ENCODE assay signal across 9 mouse cellular contexts in the genomic region with DNA sequence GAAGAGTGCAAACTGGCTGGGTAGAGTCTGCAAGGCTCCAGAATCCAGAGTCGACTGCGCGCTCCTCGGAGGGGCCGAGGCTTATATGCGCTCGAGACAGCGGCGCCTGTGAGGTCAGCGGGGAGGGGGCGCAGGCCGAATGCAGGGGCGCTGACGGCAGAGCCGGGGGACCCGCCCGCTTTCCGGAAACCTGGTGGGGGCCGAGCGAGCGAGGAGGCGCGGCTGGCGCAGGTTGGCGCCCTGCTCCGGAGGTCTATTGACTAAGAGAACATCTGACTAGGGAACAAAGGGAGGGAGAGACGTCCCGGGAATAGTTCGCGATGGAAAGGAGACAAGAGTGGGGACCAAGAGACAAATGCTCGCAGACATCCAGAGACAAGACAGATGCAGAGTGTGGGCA. TPM values are rescaled to one million over a fixed set of nuclear protein-coding genes. Genes with fewer than 3 reads are reported as not detected.
A peak's percentile ranks its signal among the peaks of the same experiment; 100 is the strongest.
DNase-seq lines count a peak whose midpoint lies in the region; ATAC-seq and TF ChIP-seq lines count a peak whose summit lies in the region.
"Had no signal": no experiment of that assay in that cellular context is flagged by ENCODE, and none has a peak within 500 bp of the region (broad histone marks: within the 10 kb centered on the region; RNA-seq: fewer than 3 reads in every experiment).

Trh (minus strand) TSS at position 60 of the 400 bp plus-strand sequence.

- peaks cover 6% of the 10 kb centered on the region; the same call in 1 of the 2 replicates for H3K4me1 ChIP-seq in kidney, postnatal 0 days (replicated peaks; ENCODE audit: insufficient read depth, low read length)
- no peaks in the 10 kb centered on the region for H3K4me1 ChIP-seq in kidney, adult 2 months (ENCODE audit: control insufficient read depth, insufficient read depth, low read length)
- H3K4me1 ChIP-seq in embryonic facial prominence, embryonic 12.5 days: no peaks in the 10 kb centered on the region
- no peaks in the 10 kb centered on the region for H3K4me1 ChIP-seq in intestine, postnatal 0 days (replicated peaks; ENCODE audit: control insufficient read depth, insufficient read depth, low read length)
- H3K4me1 ChIP-seq in neural tube, embryonic 15.5 days: peaks cover 9% of the 10 kb centered on the region

- H3K27ac ChIP-seq in kidney, postnatal 0 days: no peak within 1 kb of the TSS
- H3K27ac ChIP-seq in kidney, adult 2 months (ENCODE audit: insufficient read depth, low read depth, low read length): no peak within 1 kb of the TSS
- H3K27ac ChIP-seq in embryonic facial prominence, embryonic 12.5 days: no peak within 1 kb of the TSS
- H3K27ac ChIP-seq in intestine, postnatal 0 days (ENCODE audit: low read depth, low read length): no peak within 1 kb of the TSS
- H3K27ac ChIP-seq in neural tube, embryonic 15.5 days (replicated peaks): no peak within 1 kb of the TSS

- TF ChIP-seq POLR2A in kidney, adult 2 months (IDR thresholded peaks at IDR 0.05; ENCODE audit: low read depth, low read length): no peak

- H3K36me3 ChIP-seq in kidney, postnatal 0 days (ENCODE audit: insufficient read depth, low read length): no peaks in the 10 kb centered on the region
- H3K36me3 ChIP-seq in kidney, adult 2 months (ENCODE audit: control insufficient read depth, insufficient read depth, low read length): no peaks in the 10 kb centered on the region
- no peaks in the 10 kb centered on the region for H3K36me3 ChIP-seq in embryonic facial prominence, embryonic 12.5 days
- no peaks in the 10 kb centered on the region for H3K36me3 ChIP-seq in intestine, postnatal 0 days (ENCODE audit: control insufficient read depth, insufficient read depth)
- H3K36me3 ChIP-seq in neural tube, embryonic 15.5 days: no peaks in the 10 kb centered on the region

- H3K9ac ChIP-seq in kidney, postnatal 0 days (ENCODE audit: low read depth, low read length): 0 out of 2 replicates have a peak within 1 kb of the TSS, but pooled peaks have one; percentile 27
- peak within 1 kb of the TSS; percentile 38 for H3K9ac ChIP-seq in embryonic facial prominence, embryonic 12.5 days
- no peak within 1 kb of the TSS for H3K9ac ChIP-seq in intestine, postnatal 0 days (ENCODE audit: low read depth, low read length)
- H3K9ac ChIP-seq in neural tube, embryonic 15.5 days (replicated peaks): peak within 1 kb of the TSS; percentile 36

- H3K4me2 ChIP-seq in kidney, postnatal 0 days (ENCODE audit: low read length): peak within 1 kb of the TSS; percentile 59
- peak within 1 kb of the TSS; percentile 63 for H3K4me2 ChIP-seq in embryonic facial prominence, embryonic 12.5 days (replicated peaks)
- H3K4me2 ChIP-seq in intestine, postnatal 0 days (replicated peaks; ENCODE audit: low read depth): peak within 1 kb of the TSS; percentile 37; the same call in 1 of the 2 replicates
- peak within 1 kb of the TSS; percentile 65 for H3K4me2 ChIP-seq in neural tube, embryonic 15.5 days

- WGBS in kidney, postnatal 0 days: under 1% methylated on average over 31 of the region's 31 CpGs
- WGBS in kidney, adult 2 months: 3% methylated on average over 31 of the region's 31 CpGs
- 1% methylated on average over 31 of the region's 31 CpGs for WGBS in embryonic facial prominence, embryonic 12.5 days
- 2% methylated on average over 31 of the region's 31 CpGs for WGBS in intestine, postnatal 0 days
- WGBS in neural tube, embryonic 15.5 days: 4% methylated on average over 31 of the region's 31 CpGs

- peaks cover 13% of the 10 kb centered on the region; the same call in 1 of the 2 replicates for H3K27me3 ChIP-seq in kidney, postnatal 0 days (ENCODE audit: insufficient read depth, low read length)
- no peaks in the 10 kb centered on the region for H3K27me3 ChIP-seq in kidney, adult 2 months (replicated peaks; ENCODE audit: control insufficient read depth, insufficient read depth, low read length)
- peaks cover 61% of the 10 kb centered on the region for H3K27me3 ChIP-seq in embryonic facial prominence, embryonic 12.5 days
- H3K27me3 ChIP-seq in intestine, postnatal 0 days (replicated peaks; ENCODE audit: control insufficient read depth, insufficient read depth, low read length): peaks cover 13% of the 10 kb centered on the region; the same call in 1 of the 2 replicates
- peaks cover 33% of the 10 kb centered on the region for H3K27me3 ChIP-seq in neural tube, embryonic 15.5 days (replicated peaks)

- H3K4me3 ChIP-seq in kidney, postnatal 0 days (replicated peaks; ENCODE audit: low read depth, low read length): peak within 1 kb of the TSS; percentile 24; the same call in 1 of the 2 replicates
- H3K4me3 ChIP-seq in kidney, adult 2 months (ENCODE audit: insufficient read depth, low read depth, low read length): no peak within 1 kb of the TSS
- peak within 1 kb of the TSS; percentile 36 for H3K4me3 ChIP-seq in embryonic facial prominence, embryonic 12.5 days
- no peak within 1 kb of the TSS for H3K4me3 ChIP-seq in intestine, postnatal 0 days (ENCODE audit: low read depth, low read length)
- peak within 1 kb of the TSS; percentile 40 for H3K4me3 ChIP-seq in neural tube, embryonic 15.5 days (replicated peaks)
- H3K4me3 ChIP-seq: myocyte had no signal

- no peak for DNase-seq in kidney, postnatal 0 days (ENCODE audit: low spot score)
- DNase-seq in kidney, adult 2 months: no peak
- DNase-seq in right cerebral cortex, postnatal 14 days: no peak
- DNase-seq in urinary bladder, adult 18-20 months (ENCODE audit: low spot score in 2 of 2): no peak
- no peak for DNase-seq in cerebellum, adult 11 months

- no peak for TF ChIP-seq CTCF in kidney, postnatal 0 days (IDR thresholded peaks at IDR 0.05; ENCODE audit: low read depth)
- no peak for TF ChIP-seq CTCF in kidney, adult 2 months (conservative IDR thresholded peaks at IDR 0.05; ENCODE audit: insufficient read depth, insufficient read length, low read depth, low read length)
- TF ChIP-seq CTCF in intestine, postnatal 0 days (IDR thresholded peaks at IDR 0.05; ENCODE audit: low read depth): no peak

- no peak for ATAC-seq in kidney, postnatal 0 days (replicated peaks; ENCODE audit: low FRiP score, low read depth)
- ATAC-seq in embryonic facial prominence, embryonic 12.5 days (ENCODE audit: insufficient number of reproducible peaks, insufficient read depth, low FRiP score, low TSS enrichment): no peak
- ATAC-seq in intestine, postnatal 0 days: no peak
- no peak for ATAC-seq in neural tube, embryonic 15.5 days (ENCODE audit: low FRiP score)

- H3K9me3 ChIP-seq in kidney, postnatal 0 days (replicated peaks; ENCODE audit: low read length): no peaks in the 10 kb centered on the region
- H3K9me3 ChIP-seq in embryonic facial prominence, embryonic 12.5 days: no peaks in the 10 kb centered on the region
- H3K9me3 ChIP-seq in intestine, postnatal 0 days (ENCODE audit: control insufficient read depth): no peaks in the 10 kb centered on the region
- H3K9me3 ChIP-seq in neural tube, embryonic 15.5 days (replicated peaks): no peaks in the 10 kb centered on the region

RNA-seq across cellular contexts. Expression of gene Trh, which starts in this region (rescaled TPM):
- 1.2 TPM in 2 replicates for polyA plus RNA-seq in kidney, postnatal 0 days (2015; fragmentation: Nextera tagmentation; extraction: Ambion mirVana)
- polyA plus RNA-seq in kidney, adult 2 months (2012; rRNA removed): not detected in 2 replicates
- polyA plus RNA-seq in embryonic facial prominence, embryonic 12.5 days (2016; fragmentation: Nextera tagmentation; extraction: Ambion mirVana): 0.59 and 0.65 TPM in 2 replicates
- 0.88 and 1.1 TPM in 2 replicates for polyA plus RNA-seq in intestine, postnatal 0 days (2015; fragmentation: Nextera tagmentation; extraction: Ambion mirVana)
- polyA plus RNA-seq in neural tube, embryonic 15.5 days (2015; fragmentation: Nextera tagmentation; extraction: Ambion mirVana): 1.1 and 1.5 TPM in 2 replicates
- polyA plus RNA-seq: myocyte had no signal

Comparison
In these comparisons a context has a peak if more than half of its experiments do, and no peak if none do; other contexts are left out.
1. H3K4me3 ChIP-seq: peak in kidney, postnatal 0 days (single experiment), embryonic facial prominence, embryonic 12.5 days (single experiment) and neural tube, embryonic 15.5 days (single experiment); none in kidney, adult 2 months (single experiment) and intestine, postnatal 0 days (single experiment).
2. Peak in every context shown above with its lines, with median percentiles within 50 percentile points of each other: H3K4me2 ChIP-seq.